Mouse (Mus musculus) thymus, postnatal 4 days (tissue): ENCODE measurements around the gene Cpa2.

Experiments
- DNase-seq: peaks from one replicate; pipeline ENCODE4 v3.0.0; 2021

The Cpa2 gene

GRCm38 (mm10) chr6:30541009-30541799, at the start of gene Cpa2:
Gene Cpa2 (plus strand): TSS chr6:30541582.
- DNase-seq: no peak

- DNase-seq: no peak
Observed at GRCm38 (mm10) chr6:30499049-30499448, 42.3 kb upstream of the Cpa2 start.

- DNase-seq: no peak
Observed at GRCm38 (mm10) chr6:30508824-30509223, 32.6 kb upstream of the Cpa2 start.

GRCm38 (mm10) chr6:30509265-30510239, 31.8 kb upstream of the Cpa2 start, which contains the start of the genes Tmem209 and Ssmem1:
Gene Tmem209 (minus strand): TSS chr6:30509783.
Gene Ssmem1 (plus strand): TSS chr6:30509849.
- peak; percentile 99 for DNase-seq

GRCm38 (mm10) chr6:30510291-30510690, 31.1 kb upstream of the Cpa2 start:
- peak; percentile 19 for DNase-seq

GRCm38 (mm10) chr6:30514242-30514641, 27.1 kb upstream of the Cpa2 start:
- DNase-seq: no peak

GRCm38 (mm10) chr6:30520400-30520799, 21.0 kb upstream of the Cpa2 start:
- no peak for DNase-seq

GRCm38 (mm10) chr6:30525456-30526332, 15.7 kb upstream of the Cpa2 start:
- no peak for DNase-seq

GRCm38 (mm10) chr6:30526586-30527515, 14.5 kb upstream of the Cpa2 start:
- DNase-seq: peak; percentile 26

GRCm38 (mm10) chr6:30528800-30529199, 12.6 kb upstream of the Cpa2 start:
- DNase-seq: no peak

- DNase-seq: peak; percentile 61
Observed at GRCm38 (mm10) chr6:30535340-30535739, 6.0 kb upstream of the Cpa2 start.

- no peak for DNase-seq
Observed at GRCm38 (mm10) chr6:30538240-30538639, 3.1 kb upstream of the Cpa2 start.

GRCm38 (mm10) chr6:30538800-30539199, 2.6 kb upstream of the Cpa2 start:
- no peak for DNase-seq

GRCm38 (mm10) chr6:30542277-30542676, 895 bp downstream of the Cpa2 start:
- no peak for DNase-seq

GRCm38 (mm10) chr6:30543077-30543476, 1.7 kb downstream of the Cpa2 start:
- no peak for DNase-seq

GRCm38 (mm10) chr6:30543851-30544250, 2.5 kb downstream of the Cpa2 start:
- DNase-seq: no peak

GRCm38 (mm10) chr6:30545689-30546088, 4.3 kb downstream of the Cpa2 start:
- no peak for DNase-seq

GRCm38 (mm10) chr6:30546571-30547273, 5.3 kb downstream of the Cpa2 start:
- peak; percentile 34 for DNase-seq

- DNase-seq: no peak
Observed at GRCm38 (mm10) chr6:30547274-30547645, 5.9 kb downstream of the Cpa2 start.

- no peak for DNase-seq
Observed at GRCm38 (mm10) chr6:30547656-30548306, 6.4 kb downstream of the Cpa2 start.
